Mouse (Mus musculus): ENCODE data around the gene Fbxo39. TPM values are rescaled to one million over a fixed set of nuclear protein-coding genes. Genes with fewer than 3 reads are reported as not detected.

Gene Fbxo39
- polyA plus RNA-seq, 1 experiment from 2014 or later: not detected

DNA sequence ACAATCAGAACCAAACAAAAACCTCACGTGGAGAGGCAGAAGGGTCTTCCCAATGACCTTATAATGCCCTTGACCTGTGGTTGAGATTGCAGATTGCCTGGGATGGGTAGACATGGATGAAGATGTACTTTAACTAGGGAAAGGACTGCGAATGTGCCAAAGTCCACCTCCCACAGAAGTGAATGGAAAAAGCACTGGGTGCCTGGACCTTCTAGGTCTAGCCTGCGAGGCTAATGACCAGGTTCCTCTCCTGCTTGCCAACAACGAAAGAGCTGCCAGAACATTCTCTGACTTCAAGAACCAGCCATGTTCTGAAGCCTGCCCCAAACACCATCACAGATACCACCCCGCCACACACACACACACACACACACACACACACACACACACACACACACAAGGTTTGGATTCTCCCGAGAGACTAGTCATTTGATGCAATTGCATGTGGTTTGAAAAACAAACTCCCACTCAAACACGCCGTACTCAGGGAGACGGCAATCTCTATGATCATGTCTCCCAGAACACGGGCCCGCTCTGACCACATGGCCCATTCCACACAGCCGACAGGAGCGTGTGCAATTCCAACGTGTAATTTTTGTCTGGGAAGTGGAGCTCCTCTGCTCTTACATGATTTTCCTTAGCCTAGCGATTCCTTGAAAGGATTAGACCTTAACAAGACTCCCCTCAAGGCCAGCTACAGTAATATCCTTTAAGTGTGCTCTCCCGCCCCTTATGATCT, 30.6 kb upstream of the Fbxo39 start:
- H3K4me3 ChIP-seq (replicated peaks; ENCODE audit: low read length): no peak overlapping the region
- no peaks in the 10 kb centered on the region for H3K27me3 ChIP-seq (ENCODE audit: control insufficient read depth, insufficient read depth, low read length)
- no peak overlapping the region for H3K27ac ChIP-seq
- no peaks in the 10 kb centered on the region for H3K4me1 ChIP-seq (replicated peaks; ENCODE audit: control insufficient read depth, insufficient read depth, low read length)
- no peaks in the 10 kb centered on the region for H3K9me3 ChIP-seq (ENCODE audit: control insufficient read depth, low read length)
- H3K36me3 ChIP-seq (replicated peaks; ENCODE audit: control insufficient read depth, insufficient read depth): no peaks in the 10 kb centered on the region
- H3K9ac ChIP-seq: no peak overlapping the region
- 90% methylated on average over 16 of the region's 16 CpGs for WGBS
- ATAC-seq (ENCODE audit: low FRiP score): no peak
- DNase-seq (ENCODE audit: low spot score): no peak
- H3K4me2 ChIP-seq (replicated peaks): no peak overlapping the region

DNA sequence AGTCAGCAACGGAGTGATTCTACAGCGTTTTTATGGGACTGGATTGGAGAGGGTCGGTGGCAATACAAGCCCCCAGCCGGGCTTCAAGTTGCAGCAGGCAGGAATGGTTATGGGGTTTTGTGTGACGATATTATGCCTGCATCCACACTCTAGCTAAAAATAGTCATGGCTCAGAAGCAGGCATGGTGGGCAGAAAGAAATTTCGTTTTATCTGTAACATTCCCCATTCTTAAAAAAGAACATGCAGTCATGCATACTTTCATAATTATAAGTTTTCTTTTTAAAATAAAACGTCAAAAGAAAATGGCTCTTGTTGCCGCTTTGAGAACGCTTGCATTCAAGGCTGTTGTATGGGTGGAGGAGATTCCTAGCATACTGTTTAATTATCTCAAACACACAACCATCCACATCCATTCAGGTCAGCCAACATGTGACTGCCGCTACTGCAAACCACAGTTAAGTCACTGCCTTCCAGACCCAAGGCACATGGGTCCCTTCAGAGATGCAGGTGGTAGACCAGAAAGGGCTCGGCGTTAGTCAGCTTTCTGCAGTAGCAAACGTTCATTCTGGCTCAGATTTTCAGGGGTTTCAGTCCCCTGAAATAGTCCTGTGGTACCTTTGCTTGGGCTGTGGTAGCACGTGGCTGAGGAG, 29.6 kb upstream of the Fbxo39 start:
- WGBS: 88% methylated on average over 14 of the region's 14 CpGs
- no peak overlapping the region for H3K27ac ChIP-seq
- no peaks in the 10 kb centered on the region for H3K9me3 ChIP-seq (ENCODE audit: control insufficient read depth, low read length)
- H3K36me3 ChIP-seq (replicated peaks; ENCODE audit: control insufficient read depth, insufficient read depth): no peaks in the 10 kb centered on the region
- H3K27me3 ChIP-seq (ENCODE audit: control insufficient read depth, insufficient read depth, low read length): no peaks in the 10 kb centered on the region
- no peak overlapping the region for H3K4me2 ChIP-seq (replicated peaks)
- H3K4me3 ChIP-seq (replicated peaks; ENCODE audit: low read length): no peak overlapping the region
- H3K4me1 ChIP-seq (replicated peaks; ENCODE audit: control insufficient read depth, insufficient read depth, low read length): no peaks in the 10 kb centered on the region
- no peak for ATAC-seq (ENCODE audit: low FRiP score)
- no peak for DNase-seq (ENCODE audit: low spot score)
- H3K9ac ChIP-seq: no peak overlapping the region

DNA sequence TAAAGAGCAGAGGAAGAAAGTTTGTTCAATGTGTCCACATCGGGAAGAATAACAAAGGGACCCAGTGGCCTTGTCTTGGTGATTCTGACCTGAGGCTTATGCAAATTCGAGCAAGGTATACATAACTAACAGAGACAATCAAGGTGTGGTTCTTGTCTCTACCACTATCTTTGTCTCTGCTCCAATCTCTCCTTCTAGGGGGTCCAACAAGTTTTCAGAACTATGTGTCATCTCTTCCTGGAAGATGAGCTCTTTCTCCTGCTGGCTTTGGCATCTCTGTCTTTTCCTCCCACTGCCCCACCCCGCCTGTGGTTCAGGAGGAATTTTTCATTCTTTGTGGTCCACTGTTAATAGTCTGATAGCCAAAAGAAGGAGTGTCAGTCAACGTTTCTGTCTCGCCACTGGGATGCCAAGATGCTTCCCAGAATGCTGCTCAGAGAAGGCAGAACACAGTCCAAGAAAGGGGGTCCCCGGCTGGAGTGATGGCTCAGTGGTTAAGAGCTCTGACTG, 28.2 kb upstream of the Fbxo39 start:
- H3K27ac ChIP-seq: no peak overlapping the region
- H3K9me3 ChIP-seq (ENCODE audit: control insufficient read depth, low read length): no peaks in the 10 kb centered on the region
- no peak overlapping the region for H3K9ac ChIP-seq
- ATAC-seq (ENCODE audit: low FRiP score) (no peak), DNase-seq (ENCODE audit: low spot score) (no peak)
- no peaks in the 10 kb centered on the region for H3K27me3 ChIP-seq (ENCODE audit: control insufficient read depth, insufficient read depth, low read length)
- no peak overlapping the region for H3K4me3 ChIP-seq (replicated peaks; ENCODE audit: low read length)
- H3K4me2 ChIP-seq (replicated peaks): no peak overlapping the region
- H3K4me1 ChIP-seq (replicated peaks; ENCODE audit: control insufficient read depth, insufficient read depth, low read length): no peaks in the 10 kb centered on the region
- no peaks in the 10 kb centered on the region for H3K36me3 ChIP-seq (replicated peaks; ENCODE audit: control insufficient read depth, insufficient read depth)
- WGBS: 86% methylated on average over 6 of the region's 6 CpGs

DNA sequence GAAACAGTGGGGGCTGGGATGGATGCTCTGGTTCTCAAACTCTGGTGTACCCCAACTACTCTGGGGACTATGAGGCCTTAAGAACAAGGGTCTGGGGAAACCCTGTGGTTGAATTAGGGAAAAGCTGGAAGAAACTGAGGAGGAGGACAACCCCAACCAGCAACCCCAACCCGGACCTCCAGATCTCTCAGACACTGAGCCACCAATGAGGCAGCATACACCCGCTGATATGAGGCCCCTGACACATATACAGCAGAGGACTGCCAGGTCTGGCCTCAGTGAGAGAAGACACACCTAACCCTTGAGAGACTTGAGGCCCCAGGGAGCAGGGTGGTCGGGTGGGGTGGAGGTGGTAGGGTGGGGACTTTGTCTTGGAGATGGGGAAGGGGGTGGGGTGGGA, 27.6 kb upstream of the Fbxo39 start:
- no peak overlapping the region for H3K9ac ChIP-seq
- H3K36me3 ChIP-seq (replicated peaks; ENCODE audit: control insufficient read depth, insufficient read depth): no peaks in the 10 kb centered on the region
- H3K27ac ChIP-seq: no peak overlapping the region

DNA sequence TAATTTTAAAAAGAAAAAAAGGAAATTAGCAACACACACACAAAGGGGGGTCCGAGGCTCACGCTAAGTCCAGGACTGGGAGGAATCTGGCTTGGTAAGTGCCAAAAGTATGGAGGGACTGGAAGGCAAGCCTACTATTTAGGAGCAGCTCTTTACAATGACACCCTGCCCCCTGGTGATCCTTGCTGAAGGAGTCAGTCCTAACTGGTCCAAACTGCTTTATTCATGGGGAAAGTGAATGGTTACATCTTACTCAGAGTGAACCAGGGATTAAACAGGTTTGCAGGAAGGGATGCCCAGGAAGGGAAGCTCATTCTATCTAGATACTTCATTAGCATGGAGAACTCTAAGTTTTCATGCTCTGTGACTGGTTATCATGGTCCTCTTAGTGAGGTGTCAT, 27.1 kb upstream of the Fbxo39 start:
- Histone ChIP-seq H3K36me3 (replicated peaks; ENCODE audit: control insufficient read depth, insufficient read depth) (no peaks in the 10 kb centered on the region), H3K27me3 (ENCODE audit: control insufficient read depth, insufficient read depth, low read length) (no peaks in the 10 kb centered on the region), H3K4me3 (replicated peaks; ENCODE audit: low read length) (no peak overlapping the region), H3K4me1 (replicated peaks; ENCODE audit: control insufficient read depth, insufficient read depth, low read length) (no peaks in the 10 kb centered on the region), H3K4me2 (replicated peaks) (no peak overlapping the region), H3K27ac (no peak overlapping the region), H3K9ac (no peak overlapping the region), H3K9me3 (ENCODE audit: control insufficient read depth, low read length) (no peaks in the 10 kb centered on the region)
- ATAC-seq (ENCODE audit: low FRiP score) (no peak), DNase-seq (ENCODE audit: low spot score) (no peak)
- 95% methylated on average over 2 of the region's 2 CpGs for WGBS

More for the DNA sequence above, 27.6 kb upstream of the Fbxo39 start:
- ATAC-seq (ENCODE audit: low FRiP score) (no peak), DNase-seq (ENCODE audit: low spot score) (no peak)
- Histone ChIP-seq H3K4me2 (replicated peaks) (no peak overlapping the region), H3K4me1 (replicated peaks; ENCODE audit: control insufficient read depth, insufficient read depth, low read length) (no peaks in the 10 kb centered on the region), H3K4me3 (replicated peaks; ENCODE audit: low read length) (no peak overlapping the region), H3K9me3 (ENCODE audit: control insufficient read depth, low read length) (no peaks in the 10 kb centered on the region), H3K27me3 (ENCODE audit: control insufficient read depth, insufficient read depth, low read length) (no peaks in the 10 kb centered on the region)
- 87% methylated on average over 3 of the region's 3 CpGs for WGBS

DNA sequence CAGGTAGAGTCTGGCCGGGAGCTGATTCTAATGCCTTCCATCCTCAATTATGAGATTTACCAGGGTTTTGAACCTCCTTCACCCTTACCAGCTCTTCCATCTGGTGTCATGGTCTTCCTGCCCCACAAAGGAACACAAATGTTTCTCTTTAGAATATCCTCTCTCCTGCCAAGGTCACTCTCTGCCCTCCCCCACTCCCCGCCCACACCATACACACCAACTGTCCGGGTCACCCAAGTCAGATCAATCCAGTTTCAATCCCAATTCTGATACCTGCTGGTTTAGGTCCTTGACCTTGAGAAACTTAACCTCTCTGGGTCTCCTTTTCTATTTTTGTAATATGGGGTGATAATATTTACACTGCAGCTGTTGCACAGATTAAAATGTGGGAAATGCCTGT, 26.7 kb upstream of the Fbxo39 start:
- no peak overlapping the region for H3K4me2 ChIP-seq (replicated peaks)
- H3K4me1 ChIP-seq (replicated peaks; ENCODE audit: control insufficient read depth, insufficient read depth, low read length): no peaks in the 10 kb centered on the region
- H3K9ac ChIP-seq: no peak overlapping the region
- WGBS: 91% methylated on average over 3 of the region's 3 CpGs
- no peaks in the 10 kb centered on the region for H3K36me3 ChIP-seq (replicated peaks; ENCODE audit: control insufficient read depth, insufficient read depth)
- H3K27ac ChIP-seq: no peak overlapping the region
- no peak overlapping the region for H3K4me3 ChIP-seq (replicated peaks; ENCODE audit: low read length)
- no peak for DNase-seq (ENCODE audit: low spot score)
- H3K9me3 ChIP-seq (ENCODE audit: control insufficient read depth, low read length): no peaks in the 10 kb centered on the region
- no peaks in the 10 kb centered on the region for H3K27me3 ChIP-seq (ENCODE audit: control insufficient read depth, insufficient read depth, low read length)
- ATAC-seq (ENCODE audit: low FRiP score): no peak

DNA sequence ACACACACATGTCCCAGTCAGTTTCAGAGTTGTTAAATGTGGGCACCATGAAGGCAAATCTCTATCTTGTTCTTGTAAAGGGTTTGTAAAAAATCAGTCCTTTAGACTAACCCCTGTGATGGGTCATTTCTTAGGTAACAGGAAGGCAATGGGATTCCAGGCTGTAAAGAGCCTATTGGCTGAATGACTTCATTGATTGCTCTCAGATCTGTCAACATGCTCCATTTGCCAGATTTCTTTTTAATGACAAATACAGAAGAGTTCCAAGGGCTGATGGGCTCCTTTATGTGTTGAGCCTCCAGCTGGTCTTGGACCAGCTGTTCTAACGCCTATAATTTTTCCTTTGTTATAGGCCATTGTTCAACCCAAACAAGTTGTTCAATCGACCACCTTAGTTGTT, 21.1 kb upstream of the Fbxo39 start:
- Histone ChIP-seq H3K4me3 (replicated peaks; ENCODE audit: low read length) (no peak overlapping the region), H3K27ac (no peak overlapping the region), H3K4me2 (replicated peaks) (no peak overlapping the region), H3K9ac (no peak overlapping the region), H3K4me1 (replicated peaks; ENCODE audit: control insufficient read depth, insufficient read depth, low read length) (no peaks in the 10 kb centered on the region), H3K36me3 (replicated peaks; ENCODE audit: control insufficient read depth, insufficient read depth) (no peaks in the 10 kb centered on the region), H3K27me3 (ENCODE audit: control insufficient read depth, insufficient read depth, low read length) (no peaks in the 10 kb centered on the region), H3K9me3 (ENCODE audit: control insufficient read depth, low read length) (no peaks in the 10 kb centered on the region)
- DNase-seq (ENCODE audit: low spot score) (no peak), ATAC-seq (ENCODE audit: low FRiP score) (no peak)
- WGBS: 80% methylated on average over 2 of the region's 2 CpGs

DNA sequence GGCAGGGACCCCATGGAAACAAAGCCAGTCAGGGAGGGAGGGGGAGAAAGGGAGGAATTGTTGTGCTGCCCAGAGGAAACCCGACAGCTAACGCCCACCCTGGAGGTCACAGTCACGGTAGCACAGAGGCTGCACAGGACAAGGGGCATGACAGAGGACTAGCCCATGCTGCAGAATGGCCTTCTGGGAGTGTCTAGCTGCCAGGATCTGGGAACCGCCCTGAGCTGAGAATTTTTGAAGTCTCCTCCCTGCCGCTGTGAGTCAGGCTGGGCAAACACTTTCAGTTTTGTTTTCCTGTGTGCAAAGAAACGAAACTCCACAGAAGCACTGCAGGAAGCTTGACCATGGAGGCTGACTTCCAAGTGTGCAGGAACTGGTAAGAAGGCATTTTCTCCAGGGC, 12.9 kb upstream of the Fbxo39 start, which contains the start of gene Xaf1:
Xaf1 (plus strand) TSS at position 296 of the 400 bp plus-strand sequence.
- no peaks in the 10 kb centered on the region for H3K27me3 ChIP-seq (ENCODE audit: control insufficient read depth, insufficient read depth, low read length)
- no peak within 1 kb of the TSS for H3K4me3 ChIP-seq (replicated peaks; ENCODE audit: low read length)
- 15% methylated on average over 6 of the region's 6 CpGs for WGBS
- no peak for DNase-seq (ENCODE audit: low spot score)
- no peaks in the 10 kb centered on the region for H3K4me1 ChIP-seq (replicated peaks; ENCODE audit: control insufficient read depth, insufficient read depth, low read length)
- H3K4me2 ChIP-seq (replicated peaks): peak within 1 kb of the TSS; percentile 1; the same call in 1 of the 2 replicates
- H3K27ac ChIP-seq: no peak within 1 kb of the TSS
- no peak for ATAC-seq (ENCODE audit: low FRiP score)
- no peak within 1 kb of the TSS for H3K9ac ChIP-seq
- no peaks in the 10 kb centered on the region for H3K36me3 ChIP-seq (replicated peaks; ENCODE audit: control insufficient read depth, insufficient read depth)
- no peaks in the 10 kb centered on the region for H3K9me3 ChIP-seq (ENCODE audit: control insufficient read depth, low read length)

DNA sequence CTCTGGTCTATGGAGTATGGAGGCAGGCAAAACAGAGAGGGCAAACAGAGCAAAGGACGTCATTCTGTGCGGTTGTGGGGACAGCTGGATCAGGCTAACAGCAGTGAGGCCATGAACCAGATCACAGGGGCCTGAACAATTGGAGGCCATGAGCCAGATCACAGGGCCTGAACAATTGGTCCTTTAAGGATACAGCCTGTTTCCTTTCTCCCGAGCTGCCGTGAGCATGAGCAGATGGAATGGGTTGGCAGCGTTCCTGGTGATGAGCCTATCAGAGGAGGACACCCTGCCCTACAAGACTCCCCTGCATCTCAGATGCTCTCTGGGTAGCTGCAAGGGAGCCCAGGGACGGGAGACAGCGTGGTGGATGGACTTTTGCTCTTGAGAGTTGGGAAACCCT, 12.0 kb upstream of the Fbxo39 start:
- Histone ChIP-seq H3K9ac (no peak overlapping the region), H3K4me3 (replicated peaks; ENCODE audit: low read length) (no peak overlapping the region), H3K27me3 (ENCODE audit: control insufficient read depth, insufficient read depth, low read length) (no peaks in the 10 kb centered on the region), H3K4me2 (replicated peaks) (no peak overlapping the region; the same call in 1 of the 2 replicates), H3K9me3 (ENCODE audit: control insufficient read depth, low read length) (no peaks in the 10 kb centered on the region), H3K27ac (no peak overlapping the region), H3K36me3 (replicated peaks; ENCODE audit: control insufficient read depth, insufficient read depth) (no peaks in the 10 kb centered on the region), H3K4me1 (replicated peaks; ENCODE audit: control insufficient read depth, insufficient read depth, low read length) (no peaks in the 10 kb centered on the region)
- ATAC-seq (ENCODE audit: low FRiP score): no peak
- 72% methylated on average over 7 of the region's 7 CpGs for WGBS
- DNase-seq (ENCODE audit: low spot score): no peak

Measured in hindbrain, embryonic 14.5 days (tissue).